Mouse (Mus musculus): ENCODE results near the gene Mrps18a.

DNA sequence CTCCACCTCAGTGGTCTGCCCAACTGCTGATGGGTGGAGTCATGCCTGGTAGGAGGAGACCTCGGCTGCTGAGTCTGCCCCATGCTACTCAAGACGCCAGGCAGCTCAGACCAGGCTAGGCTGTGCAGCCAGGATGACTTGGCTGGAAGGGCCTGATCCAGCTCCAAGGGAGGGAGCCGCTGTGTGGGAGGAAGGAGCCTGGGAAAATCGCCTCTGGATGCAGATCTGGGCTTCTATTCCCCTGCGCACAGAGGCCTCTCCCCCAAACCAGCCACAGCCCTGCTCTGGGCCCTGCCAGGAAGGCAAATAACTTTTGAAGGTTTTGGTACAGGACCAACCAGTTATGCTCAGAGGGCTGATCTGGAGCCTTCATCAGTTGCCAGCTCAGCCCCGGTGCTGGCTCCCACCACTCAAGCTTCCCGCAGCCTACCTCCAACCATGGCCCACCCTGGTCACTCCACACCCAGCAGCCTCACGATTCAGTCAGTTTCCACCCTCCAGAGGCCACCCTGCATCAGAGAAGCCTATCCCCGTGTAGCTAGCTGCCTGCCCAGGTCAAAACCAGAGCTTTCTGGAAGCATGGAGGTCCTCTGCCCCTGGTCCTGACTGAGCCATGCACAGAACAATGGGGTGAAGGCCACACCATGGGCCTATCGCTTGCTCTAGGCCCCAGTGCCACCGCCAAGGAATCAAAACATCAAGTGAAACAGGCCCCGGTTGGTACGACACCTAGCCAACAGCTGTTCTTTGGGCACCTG lies 19.1 kb downstream of the Mrps18a start:
- TF ChIP-seq POLR2A (IDR thresholded peaks at IDR 0.05; ENCODE audit: borderline replicate concordance, extremely low read depth, insufficient read depth, insufficient read length, poor library complexity, severe bottlenecking): no peak
- no peak for TF ChIP-seq CTCF (IDR thresholded peaks at IDR 0.05; ENCODE audit: borderline replicate concordance, extremely low read depth, insufficient read depth, insufficient read length)
